Mouse (Mus musculus) adrenal gland, postnatal 10 days (tissue): ENCODE measurements around the gene Hspb1. TPM values are rescaled to one million over a fixed set of nuclear protein-coding genes. Genes with fewer than 3 reads are reported as not detected.

Experiments
- total RNA-seq, 2 experiments: library from RNA; stranded (reverse); gene quantifications; 2 replicates each; pipeline ENCODE4 v1.2.3; 2021

Gene Hspb1
- total RNA-seq, 2 experiments from 2014 or later, result 68.2 to 90.0 TPM

Other genes with a start within 250 kb of the Hspb1 start
- gene Por, start 217.9 kb upstream of the Hspb1 start, total RNA-seq, result 100 to 1,000 TPM; 175 to 226 TPM
- 10 to 100 TPM; 61.7 to 68.2 TPM for gene Tmem120a, start 143.5 kb upstream of the Hspb1 start, total RNA-seq
- under 1 TPM; 0.27 to 0.73 TPM for gene Styxl1, start 109.5 kb upstream of the Hspb1 start, total RNA-seq
- 1,000 to 10,000 TPM; 1,052 to 1,158 TPM for gene Mdh2, start 109.4 kb upstream of the Hspb1 start, total RNA-seq
- 1 to 10 TPM; 2.5 to 4.3 TPM for gene Srrm3, start 81.0 kb upstream of the Hspb1 start, total RNA-seq
- gene Ywhag, start 46.7 kb downstream of the Hspb1 start, total RNA-seq, result 100 to 1,000 TPM; 413 to 414 TPM
- 1 to 10 TPM; 1.9 to 2.3 TPM for gene Ssc4d, start 86.6 kb downstream of the Hspb1 start, total RNA-seq
- gene Zp3, start 92.2 kb downstream of the Hspb1 start, total RNA-seq, result under 1 TPM in 1 of 2 experiments, not detected in 1; 0.30 TPM
- 10 to 100 TPM; 16.6 to 19.2 TPM for gene Dtx2, start 106.9 kb downstream of the Hspb1 start, total RNA-seq
- gene Upk3b, start 150.6 kb downstream of the Hspb1 start, total RNA-seq, result 10 to 100 TPM; 13.2 to 14.6 TPM
- under 1 TPM; 0.39 to 0.45 TPM for gene Upk3bl, start 166.6 kb downstream of the Hspb1 start, total RNA-seq
- 10 to 100 TPM in 1 of 2 experiments, 1 to 10 TPM in 1; 8.4 to 13.7 TPM for gene Rasa4, start 196.0 kb downstream of the Hspb1 start, total RNA-seq
- gene Polr2j, start 228.7 kb downstream of the Hspb1 start, total RNA-seq, result 10 to 100 TPM; 84.1 to 89.4 TPM
- 10 to 100 TPM in 1 of 2 experiments, 1 to 10 TPM in 1; 8.6 to 11.9 TPM for gene Lrwd1, start 248.2 kb downstream of the Hspb1 start, total RNA-seq
- gene Alkbh4, start 248.2 kb downstream of the Hspb1 start, total RNA-seq, result 1 to 10 TPM; 5.6 to 9.2 TPM